Mouse (Mus musculus) layer of hippocampus, adult 9-11 months (tissue): ENCODE results near the gene Car9.

Experiments used
- DNase-seq: peaks from one replicate; pipeline ENCODE4 v3.0.0; 2022

Car9 gene

DNA sequence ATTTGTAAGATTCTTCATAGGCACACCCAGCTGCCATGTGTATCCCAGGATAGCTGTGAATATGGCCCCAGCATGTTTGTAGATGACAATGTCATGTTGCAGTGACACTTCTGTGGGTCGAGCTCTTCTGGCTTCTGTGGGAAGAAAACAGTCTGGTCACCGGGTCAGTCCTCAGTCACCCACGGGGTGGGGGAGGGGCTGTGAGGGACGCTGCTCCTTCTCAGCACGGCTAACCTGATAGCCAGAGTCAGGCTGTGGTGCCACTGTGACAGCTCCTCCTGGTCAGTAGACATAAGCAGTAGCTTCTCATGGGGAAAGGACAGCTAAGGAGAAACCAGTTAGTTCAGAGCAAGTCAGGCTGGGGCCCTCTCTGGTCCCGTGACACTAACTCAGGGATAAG, 10.2 kb upstream of the Car9 start:
- DNase-seq = no peak

DNA sequence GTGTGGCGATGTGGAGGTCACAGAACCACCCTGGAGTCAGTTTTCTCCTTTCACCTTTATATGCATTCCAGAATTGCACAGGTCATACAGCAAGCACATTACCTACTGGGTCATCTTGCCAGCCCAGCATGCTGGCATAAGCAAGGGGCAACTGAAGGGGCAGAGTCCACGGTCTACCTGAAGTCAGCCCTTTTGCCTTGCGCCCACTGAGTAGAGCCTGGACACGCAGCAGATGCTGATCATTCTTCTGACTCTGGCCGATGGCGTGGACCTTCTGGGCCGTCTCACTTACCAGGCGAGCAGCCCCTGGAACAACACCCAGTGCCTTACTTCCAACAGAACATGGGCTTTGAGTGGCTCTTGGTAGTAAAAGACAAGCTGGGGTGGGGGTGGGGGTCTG, 9.4 kb upstream of the Car9 start:
- no peak for DNase-seq

DNA sequence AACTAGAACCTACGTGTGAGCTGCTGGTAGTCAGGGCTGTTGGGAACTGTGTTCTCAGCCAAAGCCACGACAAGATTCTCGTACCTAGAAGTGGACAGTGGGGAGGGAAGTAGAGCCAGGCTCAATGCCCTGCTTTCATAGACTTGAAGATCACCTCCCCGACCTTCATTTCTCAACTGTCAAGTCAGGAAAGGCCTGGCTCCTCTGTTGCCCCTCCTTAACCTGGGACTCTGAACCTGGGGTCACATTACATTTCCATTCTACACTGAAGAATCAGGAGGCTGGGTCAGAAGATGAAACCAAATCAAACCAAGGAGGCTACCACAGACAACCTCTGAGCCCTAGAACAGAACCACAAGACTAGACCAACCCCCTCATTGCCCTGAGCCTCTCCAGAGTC, 8.8 kb upstream of the Car9 start:
- DNase-seq = no peak

DNA sequence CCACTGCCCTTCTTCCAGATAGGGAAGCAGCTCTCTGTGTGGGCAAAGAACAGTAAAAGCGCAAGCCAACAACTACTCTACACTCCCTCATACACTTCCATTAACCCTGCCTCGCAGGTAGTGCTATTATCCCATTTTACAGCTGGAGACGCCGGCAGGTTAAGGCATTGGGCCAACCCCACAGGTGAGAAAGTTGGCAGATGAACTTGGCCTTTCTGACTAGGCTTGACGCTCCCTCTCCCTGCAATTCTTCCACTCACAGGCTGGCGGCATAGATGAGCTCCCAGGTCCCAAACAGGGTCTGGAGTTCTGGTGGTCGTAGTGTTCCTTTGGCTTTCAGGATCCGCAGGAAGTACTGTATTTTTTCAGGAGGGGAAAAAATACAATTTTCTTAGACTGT, 7.8 kb upstream of the Car9 start:
- no peak for DNase-seq

DNA sequence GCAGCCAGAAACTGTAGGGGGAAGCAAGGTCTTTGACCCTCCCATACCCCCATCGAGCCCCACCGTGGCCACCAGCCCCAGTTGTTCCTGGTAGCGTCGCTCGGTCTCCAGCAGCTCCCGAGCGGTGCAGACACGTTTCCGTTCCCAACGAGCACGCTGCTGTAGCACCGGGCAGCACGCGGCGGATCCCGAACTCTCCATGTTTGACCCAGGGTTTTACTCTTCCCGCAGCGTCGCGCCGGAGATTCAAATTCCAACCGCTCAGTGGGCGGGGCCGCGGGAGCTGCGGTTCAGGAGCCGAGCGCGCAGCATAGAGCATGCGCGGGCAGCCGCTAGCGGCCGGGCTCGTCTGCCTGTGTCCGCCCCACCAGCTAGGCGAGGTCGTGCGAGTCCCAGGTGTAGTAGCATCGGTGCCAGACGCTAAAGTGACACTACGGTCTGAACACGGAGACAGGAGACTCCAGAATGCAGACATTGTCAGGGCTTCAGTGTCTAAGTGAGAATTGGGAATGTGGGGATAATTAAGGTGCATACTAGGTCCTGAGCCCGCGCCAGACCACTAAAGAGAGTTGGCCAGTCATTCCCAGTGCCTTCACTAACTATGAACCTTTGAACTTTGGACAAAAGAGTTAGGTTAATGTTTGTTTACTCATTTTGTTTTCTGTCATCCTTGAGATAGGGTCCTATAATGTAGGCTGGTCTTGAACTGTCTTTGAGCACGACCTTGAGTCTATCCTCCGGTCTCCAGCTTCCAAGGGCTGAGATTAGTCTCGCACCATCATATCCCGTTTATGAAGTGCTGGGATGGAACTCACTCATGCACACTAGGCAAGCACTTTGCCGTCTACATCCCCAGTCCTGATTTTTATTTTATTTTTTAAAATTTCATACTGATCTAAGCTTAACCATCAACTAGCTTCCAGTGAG, 7.1 kb upstream of the Car9 start, which contains the start of gene Arhgef39:
Gene Arhgef39 (minus strand): TSS at position 289 of the 927 bp plus-strand sequence.
- peak; percentile 59 for DNase-seq

DNA sequence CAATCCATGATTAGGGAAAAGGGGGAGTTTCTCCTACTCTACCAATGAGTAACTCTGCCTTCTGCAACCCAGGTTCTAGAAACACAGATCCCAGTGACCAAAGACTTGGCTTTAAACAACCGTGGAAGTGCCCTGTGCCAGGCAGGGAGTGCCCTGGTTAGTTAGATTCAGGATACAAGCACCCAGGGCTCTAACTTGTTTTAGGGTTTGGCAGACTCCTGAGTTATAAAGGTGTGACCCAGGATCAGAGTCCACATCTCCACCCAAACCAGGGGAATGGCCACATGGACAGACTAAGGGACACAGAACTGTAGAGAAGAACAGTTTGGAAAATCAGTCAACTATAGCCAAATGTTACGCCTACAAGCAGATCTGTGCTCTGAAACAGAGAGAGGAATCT, 3.7 kb upstream of the Car9 start:
- DNase-seq = no peak

DNA sequence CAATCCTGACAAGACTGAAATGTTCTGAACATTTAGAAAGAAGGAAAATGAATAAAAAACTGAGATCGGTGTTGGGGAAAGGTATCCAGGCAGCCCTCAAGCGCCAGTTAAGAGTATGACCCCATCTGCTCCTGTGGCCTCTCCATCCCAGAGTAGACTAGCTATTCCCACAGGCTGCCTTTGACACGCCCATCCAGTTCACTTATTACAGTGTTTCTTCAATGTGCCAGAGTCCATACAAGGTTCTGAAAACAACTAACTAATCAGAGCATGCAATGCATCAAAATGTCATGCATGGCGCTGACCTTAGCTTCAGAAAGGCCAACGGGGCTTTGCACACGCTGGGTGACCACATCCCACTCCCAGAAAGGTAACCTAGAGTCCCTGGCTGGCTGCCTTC, 3.3 kb upstream of the Car9 start:
- no peak for DNase-seq

DNA sequence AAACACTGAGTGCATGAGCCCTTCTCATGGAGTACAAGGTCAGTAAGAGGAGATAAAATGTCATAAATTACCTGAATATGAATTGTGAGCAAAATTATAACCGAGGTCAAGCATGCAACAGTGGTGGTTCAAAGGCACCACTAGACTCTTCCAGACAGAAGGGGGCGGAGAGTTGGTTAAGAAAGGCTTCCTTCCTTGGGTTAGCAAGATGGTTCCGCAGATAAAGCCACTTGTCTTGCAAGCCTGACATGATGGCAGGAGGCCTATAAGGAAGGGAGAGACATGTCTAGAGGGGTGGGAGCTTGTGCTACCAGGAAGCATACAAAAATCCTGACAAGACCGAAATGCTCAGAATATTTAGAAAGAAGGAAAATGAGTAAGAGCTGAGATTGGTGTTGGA, 2.5 kb upstream of the Car9 start:
- DNase-seq = no peak

DNA sequence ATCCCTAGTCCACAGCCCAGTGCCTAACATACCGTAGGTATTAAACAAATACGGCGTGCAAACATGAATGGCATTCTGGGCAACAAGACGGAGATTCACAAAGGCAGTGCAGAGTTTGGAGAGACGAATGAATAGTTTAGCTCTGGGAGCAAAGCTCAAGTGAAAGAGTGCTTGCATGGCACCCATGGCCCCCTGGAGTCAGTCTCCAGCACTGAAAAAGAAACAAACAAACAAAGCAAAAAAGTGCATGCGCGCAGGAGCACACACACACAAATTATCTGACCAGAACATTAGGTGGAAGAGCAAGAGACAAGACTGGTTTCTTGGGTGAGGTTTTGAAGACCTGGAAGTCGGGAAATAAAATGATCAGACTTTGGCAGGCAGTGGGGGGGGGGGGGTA, 692 bp upstream of the Car9 start:
- no peak for DNase-seq

DNA sequence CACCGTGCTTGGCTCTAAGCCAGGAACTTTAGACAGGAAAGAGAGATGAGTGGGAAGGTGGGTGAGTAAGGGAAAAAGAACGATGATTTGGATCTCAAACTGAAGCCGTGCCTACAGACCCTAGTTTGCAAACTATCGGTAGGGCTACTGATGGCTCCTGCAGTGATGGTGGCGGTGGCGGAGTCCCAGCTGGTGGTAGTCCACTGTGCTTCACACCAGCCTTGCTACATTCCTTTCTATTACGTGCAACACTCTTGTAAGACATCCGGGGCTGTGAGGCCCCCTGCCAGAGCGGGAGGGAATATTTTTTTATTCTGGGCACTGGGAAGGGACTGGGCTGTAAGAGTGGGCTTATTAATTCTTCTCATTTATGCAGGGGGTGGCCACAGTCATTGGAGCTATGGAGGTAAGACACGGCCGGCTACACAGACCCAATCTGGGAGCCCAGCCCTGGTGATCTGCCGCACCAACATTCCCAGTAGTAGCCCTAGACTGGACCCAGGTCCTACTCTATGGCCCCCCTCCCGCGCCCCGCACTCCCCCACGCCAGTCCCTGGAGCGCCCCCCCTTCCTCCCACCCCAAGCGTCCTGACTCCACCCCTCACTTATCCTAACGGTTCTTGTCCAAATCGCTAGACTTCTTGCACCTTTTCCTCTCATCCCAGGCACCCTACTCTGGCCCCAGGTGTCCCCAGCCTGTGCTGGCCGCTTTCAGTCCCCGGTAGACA, 1.3 kb downstream of the Car9 start:
- no peak for DNase-seq

DNA sequence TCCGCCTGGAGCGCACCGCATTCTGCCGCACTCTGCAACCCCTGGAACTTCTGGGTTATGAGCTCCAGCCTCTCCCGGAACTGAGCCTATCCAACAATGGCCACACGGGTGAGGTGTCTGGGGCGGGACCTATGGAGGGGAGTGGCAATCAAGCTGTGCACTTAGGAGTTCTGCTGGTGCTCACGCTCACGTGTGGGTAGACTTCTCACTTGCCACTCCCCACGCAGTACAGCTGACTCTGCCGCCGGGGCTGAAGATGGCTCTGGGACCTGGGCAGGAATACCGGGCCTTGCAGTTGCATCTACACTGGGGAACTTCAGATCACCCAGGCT, 1.9 kb downstream of the Car9 start:
- no peak for DNase-seq

DNA sequence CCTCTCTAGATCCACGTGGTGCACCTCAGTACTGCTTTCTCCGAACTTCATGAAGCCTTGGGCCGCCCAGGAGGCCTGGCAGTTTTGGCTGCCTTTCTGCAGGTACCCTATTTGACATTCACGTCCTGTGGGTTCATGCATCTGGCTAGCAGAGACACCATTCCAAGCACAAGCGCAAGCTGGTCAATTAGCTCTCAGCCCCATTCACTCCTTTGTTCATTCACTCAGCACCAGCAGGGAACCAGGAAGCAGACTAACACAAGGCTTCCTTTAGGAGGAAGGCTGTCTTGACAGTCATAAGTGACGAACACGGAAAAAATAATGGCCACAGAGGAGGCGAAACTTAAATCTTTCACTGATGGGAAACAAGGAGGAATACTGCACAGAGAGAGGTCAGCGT, 2.3 kb downstream of the Car9 start:
- DNase-seq = no peak

DNA sequence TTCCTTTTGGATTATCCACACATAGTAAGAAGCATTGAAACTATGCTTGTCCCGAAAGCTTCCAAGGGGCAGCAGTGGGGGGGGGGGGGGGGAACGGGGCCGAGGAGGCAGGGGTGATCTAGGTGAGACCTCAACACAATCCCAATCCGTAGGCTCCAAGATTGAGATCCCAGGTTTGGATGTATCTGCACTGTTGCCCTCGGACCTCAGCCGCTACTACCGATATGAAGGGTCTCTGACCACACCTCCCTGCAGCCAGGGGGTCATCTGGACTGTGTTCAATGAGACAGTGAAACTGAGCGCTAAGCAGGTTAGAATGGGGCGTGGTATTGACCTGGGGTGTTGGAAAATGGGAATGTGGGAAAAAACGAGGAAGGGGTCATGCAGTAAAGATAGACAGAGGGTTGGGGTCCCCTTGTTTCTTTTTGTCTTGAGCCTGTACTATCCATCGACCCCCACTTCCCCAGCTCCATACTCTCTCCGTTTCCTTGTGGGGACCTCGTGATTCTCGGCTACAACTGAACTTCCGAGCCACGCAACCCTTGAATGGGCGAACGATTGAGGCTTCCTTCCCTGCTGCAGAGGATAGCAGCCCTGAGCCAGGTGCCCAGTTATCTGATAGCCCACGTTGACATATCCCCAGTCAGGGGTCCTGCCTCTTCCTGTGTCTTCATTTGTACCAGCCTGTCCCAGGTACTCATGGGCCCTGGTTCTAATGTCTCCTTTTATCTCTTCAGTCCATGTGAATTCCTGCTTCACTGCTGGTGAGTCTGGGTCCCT, 5.1 kb downstream of the Car9 start:
- no peak for DNase-seq

DNA sequence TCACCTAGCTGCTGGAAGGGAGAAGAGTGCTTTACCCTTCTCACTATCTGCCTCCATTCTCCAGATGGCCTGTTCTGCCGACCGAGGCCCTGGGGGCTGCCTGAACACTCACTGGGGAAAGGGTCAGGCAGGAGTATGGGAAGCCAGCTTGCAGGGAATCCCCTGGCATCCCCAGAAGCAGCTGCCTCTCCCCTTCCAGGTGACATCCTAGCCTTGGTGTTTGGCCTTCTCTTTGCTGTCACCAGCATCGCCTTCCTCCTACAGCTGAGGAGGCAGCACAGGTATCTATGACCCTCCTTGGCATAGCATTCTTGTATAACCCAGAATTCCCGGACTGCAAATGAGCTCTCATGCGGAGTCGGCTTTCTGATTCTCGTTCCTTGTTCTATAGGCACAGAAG, 5.9 kb downstream of the Car9 start:
- no peak for DNase-seq

DNA sequence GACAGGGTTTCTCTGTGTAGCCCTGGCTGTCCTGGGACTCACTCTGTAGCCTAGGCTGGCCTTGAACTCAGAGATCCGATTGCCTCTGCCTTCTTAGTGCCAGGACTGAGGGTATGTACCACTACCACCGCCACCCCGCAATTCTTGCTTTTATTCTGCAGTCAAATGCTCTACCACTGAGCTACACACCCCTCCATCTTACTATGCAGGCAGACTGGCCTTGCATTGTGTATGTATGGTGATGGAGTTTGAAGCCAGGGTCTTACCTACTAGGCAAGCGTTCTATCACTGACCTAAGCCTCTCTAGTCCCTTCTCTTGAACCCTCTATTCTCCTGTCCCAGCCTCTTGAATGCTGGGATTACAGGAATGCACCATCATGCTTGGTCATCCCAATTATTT, 6.5 kb downstream of the Car9 start:
- no peak for DNase-seq

DNA sequence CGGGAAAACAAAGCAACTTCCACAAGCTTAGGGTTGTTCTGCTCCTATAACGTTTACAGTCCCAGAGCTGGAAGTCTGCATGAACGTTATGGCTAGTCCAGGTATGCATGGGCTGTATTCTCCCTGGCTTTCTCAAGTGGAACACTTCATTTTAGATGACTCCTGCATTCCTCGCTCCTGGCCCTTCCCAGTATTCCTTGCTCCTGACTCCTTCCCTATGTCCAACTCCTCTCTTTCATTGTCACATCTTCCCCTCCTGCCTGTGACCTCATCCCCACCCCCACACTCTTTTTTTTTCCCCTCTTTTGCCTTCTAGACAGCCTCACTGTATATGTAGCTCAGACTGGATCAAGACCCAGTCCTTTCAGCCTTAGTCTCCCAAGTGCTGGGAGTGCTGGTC, 7.0 kb downstream of the Car9 start:
- DNase-seq = no peak

DNA sequence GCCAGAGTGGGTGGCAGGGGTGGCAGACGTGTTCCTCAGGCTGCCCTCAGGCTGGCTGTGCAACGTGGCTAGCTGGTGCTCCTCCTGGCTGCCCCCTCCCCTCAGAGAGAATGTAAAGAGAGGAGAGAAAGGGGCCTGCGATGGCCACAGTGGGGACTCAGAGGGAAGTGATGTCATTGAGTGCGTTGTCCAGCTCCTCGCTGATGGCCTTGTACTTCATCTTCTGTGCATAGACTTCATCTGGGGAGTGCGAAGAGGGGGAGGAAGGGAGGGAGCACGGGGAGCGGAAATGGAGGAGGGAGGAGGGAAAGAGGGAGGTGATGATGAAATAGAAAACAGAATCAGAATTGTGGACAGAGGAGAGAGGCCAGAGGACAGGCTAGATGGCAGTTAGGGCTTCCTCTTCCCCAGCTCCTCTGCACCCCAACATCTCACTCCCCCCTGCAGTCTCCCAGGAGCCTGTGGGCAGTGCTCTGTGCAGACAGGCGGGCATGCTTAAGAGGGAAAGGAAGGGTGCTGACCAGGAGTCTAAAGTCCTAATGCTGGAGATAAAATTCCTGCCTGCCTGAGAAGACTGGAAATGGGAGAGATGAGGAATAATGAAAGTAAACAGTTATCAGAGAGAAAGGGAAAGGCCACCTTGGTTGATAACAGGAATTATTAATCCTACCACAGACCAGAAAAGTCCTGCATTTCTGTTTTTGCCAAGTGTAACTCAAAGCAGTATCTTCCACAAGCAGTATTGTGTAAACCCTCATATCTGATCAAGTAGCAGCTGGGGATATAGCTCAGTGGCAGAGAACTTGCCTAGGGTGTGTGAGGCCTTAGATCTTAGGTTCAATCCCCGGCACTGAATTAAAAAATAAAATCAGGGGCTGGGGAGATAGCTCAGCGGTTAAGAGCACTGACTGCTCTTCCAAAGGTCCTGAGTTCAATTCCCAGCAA, 9.3 kb downstream of the Car9 start:
- DNase-seq = no peak

DNA sequence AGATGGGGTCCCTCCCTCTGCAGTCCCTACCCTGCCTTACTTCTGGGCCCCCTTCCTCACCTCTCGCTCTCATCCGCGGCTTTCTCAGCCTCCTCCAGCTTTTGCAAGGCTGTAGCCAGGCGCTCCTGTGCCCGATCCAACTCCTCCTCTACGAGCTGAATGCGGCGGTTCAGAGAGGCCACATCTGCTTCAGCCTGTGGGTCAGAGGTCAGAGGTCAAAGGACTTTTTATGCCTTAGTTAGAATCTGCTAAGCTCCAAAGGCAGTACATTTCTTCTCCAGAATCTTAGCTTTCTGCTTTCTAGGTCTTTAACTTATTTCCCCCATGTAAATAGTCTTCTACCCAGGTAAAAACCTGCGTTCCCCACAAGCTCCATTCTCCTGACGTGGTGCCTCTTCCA, 12.8 kb downstream of the Car9 start:
- DNase-seq = no peak

DNA sequence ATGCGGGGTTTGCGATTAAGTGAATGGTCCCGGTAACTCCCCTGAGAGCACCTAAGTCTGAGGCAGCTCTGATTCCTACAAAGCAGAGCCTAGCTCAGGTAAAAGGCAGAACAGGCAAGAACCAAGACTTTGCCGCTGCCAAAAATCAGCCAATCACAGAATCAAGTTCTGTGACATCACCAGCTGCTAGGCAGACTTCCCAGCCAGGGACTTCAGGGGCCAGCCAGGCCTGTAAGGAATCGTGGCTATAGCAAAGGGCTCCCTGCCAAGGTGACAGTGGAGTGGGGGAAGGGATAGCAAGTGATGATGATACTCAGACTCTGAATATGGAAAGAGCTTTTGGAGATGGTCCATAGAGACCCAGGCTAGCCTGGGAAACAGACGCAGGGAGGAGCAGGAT, 13.2 kb downstream of the Car9 start:
- DNase-seq = peak; percentile 67

DNA sequence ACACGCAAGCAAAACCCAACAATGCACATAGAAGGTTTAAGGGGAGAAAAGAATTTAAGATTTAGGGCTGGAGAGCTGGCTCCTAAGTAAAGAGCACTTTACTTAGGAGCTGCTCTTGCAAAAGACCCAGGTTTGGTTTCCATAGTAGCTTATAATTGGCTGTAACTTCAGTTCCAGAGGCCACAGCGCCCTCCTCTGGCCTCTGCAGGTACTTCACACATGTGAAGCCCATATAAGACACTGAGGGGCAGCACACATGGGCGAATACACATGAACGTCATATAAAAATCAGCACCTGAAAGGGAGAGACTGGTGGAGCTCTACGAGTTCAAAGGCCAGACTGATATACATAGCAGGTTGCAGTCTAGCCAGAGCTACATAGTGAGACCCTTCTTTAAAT, 21.1 kb downstream of the Car9 start:
- DNase-seq = no peak

DNA sequence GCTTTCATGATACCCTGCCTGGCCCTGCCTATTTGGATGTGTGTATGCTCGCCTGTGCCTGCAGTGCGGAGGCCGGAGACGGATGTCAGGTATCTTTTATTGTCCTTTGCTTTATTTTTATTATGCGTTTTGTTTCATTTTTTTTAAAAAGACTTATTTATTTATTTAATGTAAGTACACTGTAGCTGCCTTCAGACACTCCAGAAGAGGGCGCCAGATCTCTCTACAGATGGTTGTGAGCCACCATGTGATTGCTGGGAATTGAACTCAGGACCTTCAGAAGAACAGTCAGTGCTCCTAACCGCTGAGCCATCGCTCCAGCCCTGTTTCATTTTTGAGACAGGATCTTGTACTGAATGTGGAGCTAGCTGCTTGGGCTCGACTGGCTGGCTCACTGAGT, 21.7 kb downstream of the Car9 start:
- no peak for DNase-seq

DNA sequence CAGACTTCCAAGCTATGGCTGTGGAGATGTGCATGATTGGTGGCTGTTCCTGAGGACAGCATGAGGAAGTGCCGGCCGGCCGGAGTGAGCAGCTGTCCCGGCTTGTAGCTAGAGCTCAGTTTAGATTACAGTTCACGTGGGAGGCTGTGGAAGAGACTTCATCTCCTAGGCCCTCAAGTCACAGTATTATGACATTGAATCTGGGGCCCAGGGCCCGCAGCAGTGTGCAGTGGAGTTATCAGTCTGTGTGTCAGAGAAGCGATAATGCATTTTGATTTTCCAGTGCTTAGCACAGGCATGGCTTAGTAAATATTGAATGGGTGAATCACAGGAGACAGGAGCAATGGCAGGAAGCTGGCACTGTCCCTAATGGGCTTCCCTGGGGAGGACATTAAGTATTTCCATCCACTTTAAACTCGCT, 23.3 kb downstream of the Car9 start:
- no peak for DNase-seq

DNA sequence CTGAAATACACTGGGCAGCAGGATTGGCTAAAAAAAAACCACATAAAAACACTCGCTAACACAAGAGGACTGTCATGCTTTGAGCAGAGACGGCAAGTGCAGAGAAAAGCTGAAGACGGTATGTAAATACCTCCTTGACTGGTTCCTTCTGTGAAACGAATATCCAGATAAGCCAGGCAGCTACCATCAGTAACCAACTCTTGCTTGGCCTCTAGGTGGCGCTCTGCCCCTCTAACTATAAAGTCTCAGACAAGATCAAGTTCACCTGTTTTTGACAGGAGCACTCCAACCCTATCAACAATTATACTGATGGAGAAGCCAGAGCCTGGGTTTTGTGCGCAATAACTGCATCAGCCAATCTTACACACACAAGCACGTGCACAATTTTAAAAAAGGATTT, 23.8 kb downstream of the Car9 start:
- peak; percentile 72 for DNase-seq
